Mouse (Mus musculus): ENCODE measurements around the gene Rsph1. TPM values are rescaled to one million over a fixed set of nuclear protein-coding genes. Genes with fewer than 3 reads are reported as not detected.

Rsph1 gene
- total and polyA plus RNA-seq, 3 experiments, result not detected

- Histone ChIP-seq H3K27ac (ENCODE audit: insufficient read depth, low read depth) (no peak overlapping the region), H3K4me3 (replicated peaks in 1 of 3; ENCODE audit: low read depth in 2 of 3, low read length in 2 of 3, poor library complexity in 1 of 3) (no peak overlapping the region), H3K4me1 (ENCODE audit: control insufficient read depth in 1 of 2, insufficient read depth in 2 of 2) (peaks cover 3 to 5% of the 10 kb centered on the region in 2 experiments; a peak in 2 of 4 replicates), H3K36me3 (replicated peaks in 1 of 2; ENCODE audit: control insufficient read depth in 1 of 2, insufficient read depth in 1 of 2, low read length in 1 of 2) (no peaks in the 10 kb centered on the region), H3K4me2 (ENCODE audit: insufficient read depth, low read depth, poor library complexity, severe bottlenecking) (no peak overlapping the region), H3K9ac (ENCODE audit: insufficient read depth, low read depth) (no peak overlapping the region), H3K79me2 (replicated peaks; ENCODE audit: control insufficient read depth, extremely low read depth, insufficient read depth, poor library complexity, severe bottlenecking) (no peaks in the 10 kb centered on the region), H3K9me3 (replicated peaks; ENCODE audit: low read length) (no peaks in the 10 kb centered on the region), H3K27me3 (replicated peaks) (peaks cover 9% of the 10 kb centered on the region)
- dilution Hi-C loops (cut with MboI; ENCODE audit: extremely low pct_ligation_motif_present, extremely low pct_unique_long_range_greater_than_20kb, low sequenced_read_pairs) (no loop called here), in situ Hi-C loops (cut with MboI; ENCODE audit: low pct_ligation_motif_present, low pct_unique_long_range_greater_than_20kb, low sequenced_read_pairs) (no loop called here)
- no peak for DNase-seq (ENCODE audit: extremely low read depth)
- TF ChIP-seq JUND (conservative IDR thresholded peaks at IDR 0.05; ENCODE audit: low read depth, low read length) (no peak), GABPA (IDR thresholded peaks at IDR 0.05; ENCODE audit: insufficient replicate concordance, low read depth, low read length) (no peak), CHD1 (IDR thresholded peaks at IDR 0.05; ENCODE audit: low read depth, low read length) (no peak), ZKSCAN1 (IDR thresholded peaks at IDR 0.05; ENCODE audit: borderline replicate concordance, low read depth, low read length) (no peak), CTCF (conservative IDR thresholded peaks at IDR 0.05 in 1 of 2, IDR thresholded peaks at IDR 0.05 in 1 of 2; ENCODE audit: low read depth in 2 of 2, low read length in 2 of 2) (no peak), MEF2A (IDR thresholded peaks at IDR 0.05; ENCODE audit: borderline replicate concordance, low read depth, low read length) (no peak), MAFK (IDR thresholded peaks at IDR 0.05; ENCODE audit: insufficient replicate concordance, low read length) (no peak), BHLHE40 (IDR thresholded peaks at IDR 0.05; ENCODE audit: low read depth, low read length) (no peak), NRF1 (IDR thresholded peaks at IDR 0.05; ENCODE audit: low read depth, low read length) (no peak), E2F4 (IDR thresholded peaks at IDR 0.05; ENCODE audit: insufficient replicate concordance, low read depth, low read length) (no peak), TBP (conservative IDR thresholded peaks at IDR 0.05; ENCODE audit: low read depth, low read length) (no peak), HCFC1 (IDR thresholded peaks at IDR 0.05; ENCODE audit: low read depth, low read length) (no peak), IRF4 (IDR thresholded peaks at IDR 0.05; ENCODE audit: low read depth, low read length) (no peak), NELFE (IDR thresholded peaks at IDR 0.05; ENCODE audit: low read depth, low read length) (no peak), USF1 (IDR thresholded peaks at IDR 0.05; ENCODE audit: low read depth, low read length) (no peak), MAZ (IDR thresholded peaks at IDR 0.05; ENCODE audit: low read depth, low read length) (no peak)
Measured at GRCm38 (mm10) chr17:31277931-31278330, 748 bp upstream of the Rsph1 start.

GRCm38 (mm10) chr17:31276207-31276921 is 819 bp downstream of the Rsph1 start:
- TF ChIP-seq PAX5 (IDR thresholded peaks at IDR 0.05; ENCODE audit: low read length) (no peak), JUND (conservative IDR thresholded peaks at IDR 0.05; ENCODE audit: low read depth, low read length) (no peak), ZC3H11A (IDR thresholded peaks at IDR 0.05; ENCODE audit: low read depth, low read length) (no peak), SIN3A (IDR thresholded peaks at IDR 0.05; ENCODE audit: low read length) (no peak), NRF1 (IDR thresholded peaks at IDR 0.05; ENCODE audit: low read depth, low read length) (no peak), JUN (IDR thresholded peaks at IDR 0.05; ENCODE audit: insufficient read depth, low read depth, low read length) (no peak), MXI1 (IDR thresholded peaks at IDR 0.05; ENCODE audit: low read depth, low read length) (no peak), CHD1 (IDR thresholded peaks at IDR 0.05; ENCODE audit: low read depth, low read length) (no peak), EP300 (IDR thresholded peaks at IDR 0.05; ENCODE audit: low read length) (no peak), GABPA (IDR thresholded peaks at IDR 0.05; ENCODE audit: insufficient replicate concordance, low read depth, low read length) (no peak), UBTF (IDR thresholded peaks at IDR 0.05; ENCODE audit: low read depth, low read length) (no peak), KAT2A (IDR thresholded peaks at IDR 0.05; ENCODE audit: insufficient replicate concordance, low read length) (no peak), HCFC1 (IDR thresholded peaks at IDR 0.05; ENCODE audit: low read depth, low read length) (no peak), TCF12 (IDR thresholded peaks at IDR 0.05; ENCODE audit: low read depth, low read length) (no peak)
- H3K4me3 ChIP-seq (replicated peaks in 1 of 3; ENCODE audit: low read depth in 2 of 3, low read length in 2 of 3, poor library complexity in 1 of 3), result no peak overlapping the region
- no peak overlapping the region for H3K9ac ChIP-seq (ENCODE audit: insufficient read depth, low read depth)
- no peaks in the 10 kb centered on the region for H3K36me3 ChIP-seq (replicated peaks in 1 of 2; ENCODE audit: control insufficient read depth in 1 of 2, insufficient read depth in 1 of 2, low read length in 1 of 2)
- peaks cover 3 to 5% of the 10 kb centered on the region in 2 experiments; a peak in 2 of 4 replicates for H3K4me1 ChIP-seq (ENCODE audit: control insufficient read depth in 1 of 2, insufficient read depth in 2 of 2)
- DNase-seq (ENCODE audit: extremely low read depth), result no peak
- peaks cover 11% of the 10 kb centered on the region for H3K27me3 ChIP-seq (replicated peaks)
- dilution Hi-C loops (cut with MboI; ENCODE audit: extremely low pct_ligation_motif_present, extremely low pct_unique_long_range_greater_than_20kb, low sequenced_read_pairs) (no loop called here), in situ Hi-C loops (cut with MboI; ENCODE audit: low pct_ligation_motif_present, low pct_unique_long_range_greater_than_20kb, low sequenced_read_pairs) (no loop called here)
- H3K79me2 ChIP-seq (replicated peaks; ENCODE audit: control insufficient read depth, extremely low read depth, insufficient read depth, poor library complexity, severe bottlenecking), result no peaks in the 10 kb centered on the region
- no peak overlapping the region for H3K4me2 ChIP-seq (ENCODE audit: insufficient read depth, low read depth, poor library complexity, severe bottlenecking)
- H3K9me3 ChIP-seq (replicated peaks; ENCODE audit: low read length), result no peaks in the 10 kb centered on the region
- no peak overlapping the region for H3K27ac ChIP-seq (ENCODE audit: insufficient read depth, low read depth)
